Mouse (Mus musculus): ENCODE measurements at regions not wholly inside any gene's neighbourhood (a gene's known extent, or its start where the extent isn't known, plus 50 kb on each side); places are given as distances from the start of the nearest gene placed in this dataset.
A peak's percentile ranks its signal among the peaks of the same experiment; 100 is the strongest.
"Not testable (repeated sequence)": the region's sequence is repeated elsewhere in the genome, so short reads cannot be mapped to it uniquely, and the experiment has no call there.

- no peak for DNase-seq (ENCODE audit: low read depth, low spot score)
Measured at GRCm38 (mm10) chr1:152241026-152241425, 145.5 kb downstream of the Tsen15 start.

- DNase-seq (ENCODE audit: low read depth, low spot score) = no peak
Measured at GRCm38 (mm10) chr1:152239376-152239775, 147.1 kb downstream of the Tsen15 start.

DNA sequence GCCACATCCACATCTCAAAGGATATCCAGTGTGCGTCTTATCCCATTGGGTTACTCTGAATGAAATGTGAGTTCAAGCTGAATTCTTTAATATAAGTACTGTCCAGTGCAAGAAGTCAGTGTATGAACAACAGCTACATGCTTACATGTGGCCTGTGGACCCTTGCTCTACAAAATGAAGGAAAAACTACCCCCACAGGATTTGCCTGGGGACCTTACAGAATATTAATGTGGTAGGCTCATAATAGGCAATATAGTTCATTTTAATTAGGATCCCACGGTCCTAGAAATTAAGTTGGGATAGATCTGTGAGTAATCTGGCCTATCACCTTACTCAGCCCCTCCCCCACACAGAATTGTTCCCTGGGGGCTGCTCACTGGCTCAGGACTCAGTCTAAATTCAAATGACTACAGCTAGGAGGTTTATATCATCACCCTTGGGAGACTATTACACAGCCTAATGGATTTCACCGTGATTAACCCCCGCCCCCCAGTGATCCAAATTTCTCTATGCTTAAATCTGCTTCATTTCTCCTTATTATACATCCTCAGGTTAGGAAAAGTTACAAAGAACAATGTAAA lies 145.4 kb upstream of the 1700025G04Rik start:
- DNase-seq (ENCODE audit: low read depth, low spot score) = no peak

DNA sequence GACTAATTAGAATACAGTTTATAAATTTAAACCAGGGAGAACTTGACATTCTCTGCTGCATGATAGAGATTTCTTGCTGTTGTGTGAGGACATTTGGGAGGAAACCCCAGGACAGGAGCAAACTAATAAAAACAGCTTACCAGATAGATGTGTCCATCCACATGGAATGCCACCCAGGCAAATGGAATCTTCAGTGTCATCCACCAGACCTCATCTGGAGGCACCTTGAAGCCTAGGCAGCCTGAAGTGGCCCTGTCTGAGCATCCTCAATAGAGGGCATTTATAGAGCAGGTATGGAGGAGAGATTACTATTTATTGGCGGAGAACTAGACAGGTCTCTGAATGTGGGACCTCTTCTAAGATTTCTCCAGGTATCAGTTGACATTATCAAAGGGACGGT lies 144.8 kb upstream of the 1700025G04Rik start:
- no peak for DNase-seq (ENCODE audit: low read depth, low spot score)

- no peak for DNase-seq (ENCODE audit: low read depth, low spot score)
Measured at GRCm38 (mm10) chr1:152231717-152232202, 141.8 kb upstream of the 1700025G04Rik start.

DNA sequence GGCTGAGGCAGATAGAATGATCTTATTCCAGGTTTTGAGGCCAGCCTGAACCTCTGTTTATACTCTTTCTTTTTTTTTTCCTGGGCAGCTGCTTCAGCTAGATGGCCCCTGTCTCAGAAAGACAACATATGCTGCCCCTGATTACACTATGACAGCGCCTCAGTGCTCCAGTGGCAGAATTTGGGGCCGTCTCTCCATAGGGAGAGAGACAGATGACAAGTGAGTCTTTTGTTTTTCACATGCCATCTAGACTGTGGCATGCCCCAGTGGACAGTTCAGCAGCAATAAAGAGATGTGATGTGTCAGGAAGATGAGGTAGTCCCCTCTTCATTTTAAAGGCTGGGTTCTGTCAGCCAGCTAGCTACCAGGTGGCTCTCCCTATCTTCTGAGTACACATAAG lies 139.8 kb upstream of the 1700025G04Rik start:
- no peak for DNase-seq (ENCODE audit: low read depth, low spot score)

DNA sequence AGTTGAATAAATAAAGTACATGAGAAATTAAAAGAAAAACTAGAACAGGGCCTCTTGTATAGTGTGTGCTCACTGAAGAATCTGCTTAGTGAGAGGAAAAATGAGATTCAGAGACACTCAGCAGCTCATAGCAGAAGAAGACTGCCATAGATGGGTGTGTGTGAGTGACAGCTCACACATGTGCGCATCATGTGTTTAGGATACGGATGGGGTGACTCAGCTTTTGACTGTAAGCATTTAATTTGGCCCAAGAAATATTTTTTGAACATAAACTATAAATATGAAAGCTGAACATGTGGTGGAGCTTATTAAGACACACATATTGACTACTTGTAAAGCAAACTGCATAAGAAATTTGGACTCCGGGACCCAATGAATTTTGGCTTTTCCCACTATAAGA lies 136.1 kb upstream of the 1700025G04Rik start:
- DNase-seq (ENCODE audit: low read depth, low spot score) = no peak

GRCm38 (mm10) chr1:152223666-152224065 lies 133.7 kb upstream of the 1700025G04Rik start:
- DNase-seq (ENCODE audit: low read depth, low spot score) = no peak

GRCm38 (mm10) chr1:152220804-152221565 lies 131.1 kb upstream of the 1700025G04Rik start:
- DNase-seq (ENCODE audit: low read depth, low spot score) = no peak

GRCm38 (mm10) chr1:152219752-152220151 lies 129.8 kb upstream of the 1700025G04Rik start:
- DNase-seq (ENCODE audit: low read depth, low spot score) = not testable (repeated sequence)

- no peak for DNase-seq (ENCODE audit: low read depth, low spot score)
Measured at GRCm38 (mm10) chr1:152217404-152217803, 127.5 kb upstream of the 1700025G04Rik start.

GRCm38 (mm10) chr1:152214376-152214775 lies 124.5 kb upstream of the 1700025G04Rik start:
- DNase-seq (ENCODE audit: low read depth, low spot score) = no peak

- DNase-seq (ENCODE audit: low read depth, low spot score) = peak; percentile 9
Measured at GRCm38 (mm10) chr1:152203187-152203586, 113.3 kb upstream of the 1700025G04Rik start.

GRCm38 (mm10) chr1:152188700-152189099 lies 98.8 kb upstream of the 1700025G04Rik start:
- no peak for DNase-seq (ENCODE audit: low read depth, low spot score)

- no peak for DNase-seq (ENCODE audit: low read depth, low spot score)
Measured at GRCm38 (mm10) chr1:152184956-152185355, 95.0 kb upstream of the 1700025G04Rik start.

DNA sequence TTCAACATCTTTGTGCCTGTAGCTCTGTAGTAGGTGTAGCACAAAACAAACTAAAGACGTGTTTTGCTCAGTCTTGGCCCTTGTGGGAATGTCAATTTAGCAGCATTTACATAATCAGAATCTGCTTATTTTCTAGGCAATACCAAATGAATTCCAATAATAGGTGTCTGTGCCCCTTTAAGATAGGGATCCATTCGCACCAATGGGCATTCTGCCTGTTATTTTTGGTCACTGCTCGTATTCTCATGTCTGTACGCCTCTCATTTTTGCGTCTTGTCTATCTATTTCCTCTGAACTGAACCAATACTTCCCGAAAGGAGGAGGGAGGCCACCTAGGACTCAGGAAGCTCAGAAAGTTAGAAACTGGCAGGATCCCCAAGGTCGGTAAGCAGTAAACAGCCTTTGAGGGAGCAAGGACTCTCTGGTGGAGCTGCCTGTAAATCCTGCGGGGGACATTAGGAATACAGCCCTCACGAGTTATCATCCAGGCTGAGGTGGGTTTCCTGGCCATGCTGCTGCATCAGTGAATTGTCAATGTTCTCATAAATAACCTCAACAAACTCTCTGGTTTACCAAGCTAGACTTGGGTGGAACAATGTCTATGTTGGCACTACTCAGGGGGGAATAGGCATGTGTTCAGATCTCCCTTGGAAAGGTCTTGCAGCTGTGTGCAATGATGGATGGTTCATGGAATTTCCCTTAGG lies 86.5 kb upstream of the 1700025G04Rik start:
- DNase-seq (ENCODE audit: low read depth, low spot score) = no peak

DNA sequence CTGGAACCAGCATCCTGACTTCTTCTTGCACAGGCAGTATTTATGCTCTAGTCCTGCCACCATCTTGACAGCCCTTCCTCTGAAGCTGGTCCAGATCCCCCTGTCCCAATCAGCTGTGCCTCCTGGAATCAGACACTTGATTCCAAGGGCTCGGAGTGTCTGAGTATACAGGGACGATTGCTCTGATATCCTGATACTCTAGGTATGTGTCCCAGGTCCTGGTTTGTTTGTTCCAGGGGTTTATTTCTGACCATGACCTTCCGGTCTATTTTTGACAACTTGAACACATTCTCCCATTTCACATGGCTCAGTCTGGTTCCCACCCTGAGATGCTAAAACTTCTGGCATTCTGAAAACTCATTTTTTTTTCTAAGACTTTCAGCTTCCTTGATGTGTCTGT lies 85.8 kb upstream of the 1700025G04Rik start:
- DNase-seq (ENCODE audit: low read depth, low spot score) = no peak

DNA sequence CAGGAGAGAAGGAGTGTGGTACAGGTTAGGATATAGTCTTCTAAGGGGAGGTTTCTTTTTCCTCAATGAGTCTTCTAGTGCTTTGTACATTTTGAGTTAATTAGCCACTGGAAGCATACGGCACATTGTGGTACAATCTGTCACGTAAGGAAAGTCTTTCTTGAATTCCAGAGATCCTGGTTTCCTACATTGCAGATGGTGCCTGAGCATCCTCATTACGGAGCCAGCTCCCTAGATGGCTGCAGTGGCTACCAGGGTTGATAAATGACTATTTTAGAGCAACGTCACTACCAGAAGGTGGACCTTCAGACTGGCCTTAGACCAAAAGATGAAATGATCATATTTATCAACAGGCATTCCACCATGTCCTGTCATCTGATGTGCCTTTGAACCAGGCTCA lies 84.5 kb upstream of the 1700025G04Rik start:
- no peak for DNase-seq (ENCODE audit: low read depth, low spot score)

DNA sequence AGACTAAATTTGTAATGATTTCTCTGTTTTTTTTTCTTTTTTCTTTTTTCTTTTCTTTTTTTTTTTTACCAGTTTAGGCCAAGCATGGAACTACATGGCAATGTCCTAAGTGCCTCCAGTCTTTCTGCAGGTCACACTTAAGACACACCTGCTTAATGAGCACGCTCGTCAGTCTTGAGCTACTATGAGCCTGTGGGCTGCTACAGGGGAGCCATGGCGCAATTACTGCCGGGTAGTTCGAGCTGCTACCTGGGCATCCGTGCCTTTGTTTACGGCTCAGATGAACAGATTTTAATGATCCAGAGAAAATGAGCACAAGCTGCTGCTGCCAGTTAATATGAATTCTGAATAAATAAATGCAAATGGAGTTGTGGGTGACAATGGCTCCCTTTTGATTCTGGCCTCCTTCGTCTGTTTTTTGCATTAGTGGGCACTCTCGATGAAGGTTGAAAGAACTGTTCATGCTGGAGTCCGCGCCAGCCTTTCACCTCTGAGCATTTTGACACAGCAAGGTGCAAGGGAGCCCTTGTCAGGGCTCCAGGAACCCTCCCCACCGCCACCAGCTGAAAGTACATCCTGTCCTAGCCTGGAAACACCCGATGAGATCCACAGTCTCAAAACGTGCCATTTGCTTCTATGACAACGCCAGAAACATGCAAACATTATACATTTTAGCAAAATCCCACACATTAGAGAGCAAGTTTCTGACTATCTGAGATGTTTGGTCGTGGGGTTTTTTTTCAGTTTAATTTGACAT lies 81.3 kb upstream of the 1700025G04Rik start:
- no peak for DNase-seq (ENCODE audit: low read depth, low spot score)

DNA sequence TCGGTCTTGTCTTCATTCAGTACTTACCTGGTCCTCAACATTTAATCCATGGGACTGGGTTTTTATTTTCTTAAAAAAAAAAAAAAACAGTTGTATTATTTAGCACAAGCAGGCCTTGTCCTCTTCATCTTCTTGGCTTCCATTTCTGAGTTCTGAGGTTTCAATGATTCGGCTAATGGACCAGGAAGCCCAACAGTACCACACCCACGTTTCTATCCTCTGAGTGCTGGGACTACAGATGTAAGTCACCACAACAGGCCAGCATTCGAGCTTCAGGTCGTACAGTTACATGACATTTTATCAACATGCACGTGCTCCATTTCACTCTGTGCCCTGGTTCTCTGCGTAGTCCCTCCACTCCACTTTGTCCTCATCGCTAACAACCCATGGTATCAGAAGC lies 80.7 kb upstream of the 1700025G04Rik start:
- no peak for DNase-seq (ENCODE audit: low read depth, low spot score)

DNA sequence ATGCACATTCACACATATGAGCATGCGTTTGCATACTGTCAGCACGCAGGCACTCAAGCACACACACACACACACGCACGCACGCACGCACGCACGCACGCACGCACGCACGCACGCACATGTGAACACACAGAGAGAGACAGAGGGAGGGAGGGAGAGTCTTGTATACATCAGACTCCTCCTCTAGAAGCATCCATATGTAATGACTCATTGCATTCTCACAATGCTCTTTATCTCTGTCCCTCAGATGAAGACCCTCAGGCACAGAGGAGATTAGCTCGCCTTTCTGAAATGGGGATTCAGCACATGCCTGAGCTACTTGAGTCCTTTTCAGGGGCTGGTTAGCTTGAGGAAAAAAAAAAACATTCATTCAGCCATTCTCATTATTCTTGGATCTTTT lies 79.6 kb upstream of the 1700025G04Rik start:
- DNase-seq (ENCODE audit: low read depth, low spot score) = no peak

DNA sequence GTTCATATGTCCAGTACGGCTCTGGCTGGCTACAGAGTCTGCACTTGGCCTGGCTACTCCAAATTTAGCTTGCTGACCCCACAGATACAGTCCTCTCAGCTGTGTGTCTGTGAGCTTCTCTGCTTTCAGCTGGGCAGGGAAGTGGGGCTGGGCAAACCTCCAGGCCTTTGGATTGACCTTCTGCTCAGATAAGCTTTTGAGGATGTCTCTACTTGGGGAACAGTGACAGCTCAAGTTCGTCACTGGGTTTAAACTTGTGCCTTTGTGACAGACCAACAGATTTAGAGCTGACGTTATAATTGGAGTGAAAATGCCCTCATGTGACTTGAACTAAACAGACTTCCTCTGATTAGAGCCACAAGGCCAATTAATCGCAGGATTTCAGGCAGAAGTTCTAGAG lies 78.4 kb upstream of the 1700025G04Rik start:
- DNase-seq (ENCODE audit: low read depth, low spot score) = no peak
